Mouse (Mus musculus) heart, adult 2 months (tissue): ENCODE data around the gene Slc22a21.

ENCODE experiments used
- CTCF ChIP-seq: fragments of 200-600 bp; IDR thresholded peaks from 2 replicates; pipeline ENCODE4 v1.8.1; 2022; ENCODE audit warnings: antibody characterized with exemption, mild to moderate bottlenecking, moderate library complexity
- POLR2A ChIP-seq: fragments of 200-500 bp; IDR thresholded peaks from 2 replicates; pipeline ENCODE4 v1.6.1; 2011; ENCODE audit warnings: mild to moderate bottlenecking, low read depth, low read length, control low read depth; ENCODE audit not compliant: insufficient read depth

GRCm38 (mm10) chr11:53908686-53909085 is 71.4 kb downstream of the Slc22a21 start:
- TF ChIP-seq CTCF (no peak), POLR2A (no peak)
